Mouse (Mus musculus) hindbrain, embryonic 15.5 days (tissue): ENCODE results near the gene Gm20605. TPM values are rescaled to one million over a fixed set of nuclear protein-coding genes. Genes with fewer than 3 reads are reported as not detected.
A peak's percentile ranks its signal among the peaks of the same experiment; 100 is the strongest.

Source experiments
- ATAC-seq: fragments of 200-750 bp; cut with Nextera tagmentation; 2 replicates; pipeline ENCODE4 v1.8.0; 2017; ENCODE audit warnings: low read depth, moderate number of reproducible peaks, moderate TSS enrichment; ENCODE audit not compliant: low FRiP score
- H3K27ac ChIP-seq: fragments of 300-500 bp; sonication (generic); replicated peaks from 2 replicates; pipeline ENCODE4 v1.5.1; 2015; ENCODE audit warnings: mild to moderate bottlenecking, inconsistent platforms
- H3K27me3 ChIP-seq: fragments of 300-500 bp; sonication (generic); 2 replicates; pipeline ENCODE4 v1.6.1; 2015; ENCODE audit warnings: control low read depth, inconsistent platforms
- H3K36me3 ChIP-seq: fragments of 300-500 bp; sonication (generic); 2 replicates; pipeline ENCODE4 v1.6.1; 2015; ENCODE audit warnings: control low read depth, inconsistent platforms
- H3K4me1 ChIP-seq: fragments of 300-500 bp; sonication (generic); replicated peaks from 2 replicates; pipeline ENCODE4 v1.6.1; 2015; ENCODE audit warnings: control low read depth, inconsistent platforms
- H3K4me2 ChIP-seq: fragments of 300-500 bp; sonication (generic); 2 replicates; pipeline ENCODE4 v1.6.1; 2015; ENCODE audit warnings: moderate library complexity, mild to moderate bottlenecking, inconsistent platforms
- H3K4me3 ChIP-seq: fragments of 300-500 bp; sonication (generic); 2 replicates; pipeline ENCODE4 v1.5.1; 2015; ENCODE audit warnings: mild to moderate bottlenecking, inconsistent platforms
- H3K9ac ChIP-seq: fragments of 300-500 bp; sonication (generic); 2 replicates; pipeline ENCODE4 v1.6.1; 2015; ENCODE audit warnings: inconsistent platforms
- H3K9me3 ChIP-seq: fragments of 300-500 bp; sonication (generic); 2 replicates; pipeline ENCODE4 v1.6.1; 2016; ENCODE audit warnings: control low read depth, inconsistent platforms
- WGBS: fragments of 180-500 bp; shearing (Covaris S2); methylation state at CpG from one replicate; pipeline ENCODE4 v1.1.7; 2015; 5-methylcytosine and 5-hydroxymethylcytosine counted together
- polyA plus RNA-seq: library from polyadenylated mRNA; unstranded; fragments of >200 nt; fragmentation: Nextera tagmentation; extraction: Ambion mirVana; gene quantifications from 2 replicates; pipeline ENCODE4 v1.2.1, GENCODE M21; 2015

Gene Gm20605
- 7.4 and 9.2 TPM in 2 replicates for polyA plus RNA-seq

GRCm38 (mm10) chr5:137628498-137629305 is at the start of gene Gm20605, which contains the start of the genes Fbxo24 and Lrch4:
Gene Gm20605 (plus strand): TSS chr5:137629175.
Gene Fbxo24 (minus strand): TSS chr5:137629002.
Gene Lrch4 (plus strand): TSS chr5:137629121.
- H3K27me3 ChIP-seq, result no peaks in the 10 kb centered on the region
- H3K9me3 ChIP-seq, result no peaks in the 10 kb centered on the region
- H3K4me1 ChIP-seq, result peaks cover 45% of the 10 kb centered on the region
- peak within 1 kb of the TSS; percentile 95 for H3K4me2 ChIP-seq
- H3K4me3 ChIP-seq, result peak within 1 kb of the TSS; percentile 83
- H3K36me3 ChIP-seq, result no peaks in the 10 kb centered on the region
- peak within 1 kb of the TSS; percentile 90 for H3K27ac ChIP-seq
- WGBS, result under 1% methylated on average over 46 of the region's 46 CpGs
- peak; percentile 99 for ATAC-seq
- H3K9ac ChIP-seq, result peak within 1 kb of the TSS; percentile 86

DNA sequence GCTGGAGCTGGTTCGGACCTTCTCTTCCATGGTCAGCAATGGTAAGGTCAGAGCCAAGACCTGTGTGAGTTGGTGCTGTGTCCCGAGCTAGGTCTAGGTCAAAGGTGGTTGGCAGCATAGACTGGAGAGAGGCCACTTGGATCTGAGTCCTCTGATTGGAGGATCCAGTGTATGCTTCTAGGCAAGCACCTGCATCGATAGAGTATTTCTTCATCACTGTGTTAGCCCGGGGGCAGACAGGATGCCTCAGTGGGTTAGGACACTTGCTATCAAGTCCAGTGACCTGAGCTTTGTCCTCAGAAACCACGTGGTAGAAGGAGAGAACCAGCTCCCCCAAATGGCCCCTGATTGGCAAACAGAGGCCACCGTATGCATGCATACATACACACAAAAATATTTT is 48.7 kb upstream of the Gm20605 start:
- Histone ChIP-seq H3K27ac (no peak overlapping the region), H3K27me3 (no peaks in the 10 kb centered on the region), H3K4me1 (peaks cover 21% of the 10 kb centered on the region), H3K36me3 (no peaks in the 10 kb centered on the region), H3K9ac (no peak overlapping the region), H3K4me2 (no peak overlapping the region), H3K9me3 (no peaks in the 10 kb centered on the region), H3K4me3 (no peak overlapping the region)
- WGBS, result 88% methylated on average over 6 of the region's 6 CpGs
- ATAC-seq, result no peak

DNA sequence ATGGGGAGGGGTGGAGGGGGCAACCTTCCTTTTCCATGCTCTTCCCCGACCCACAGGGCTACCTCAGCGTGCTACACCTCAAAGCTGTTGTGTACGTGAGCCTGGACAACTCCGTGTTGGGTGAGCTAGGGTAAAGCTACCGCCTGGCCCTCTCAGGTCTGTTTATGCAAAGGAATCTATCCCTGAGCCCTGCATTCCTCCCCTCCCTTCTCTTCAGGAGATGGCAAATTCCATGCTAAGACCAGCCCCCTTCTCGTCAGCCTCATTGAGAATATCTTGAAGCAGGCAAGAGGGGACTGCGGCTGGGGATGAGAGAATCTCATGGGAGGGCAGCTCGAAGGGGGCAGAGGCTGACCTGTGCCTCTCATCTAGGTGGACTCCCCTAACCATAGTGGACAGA is 46.3 kb upstream of the Gm20605 start:
- peaks cover 21% of the 10 kb centered on the region for H3K4me1 ChIP-seq
- H3K4me2 ChIP-seq, result peak overlapping the region; percentile 67
- no peaks in the 10 kb centered on the region for H3K27me3 ChIP-seq
- H3K27ac ChIP-seq, result peak overlapping the region; percentile 86
- no peak for ATAC-seq
- peak overlapping the region; percentile 41 for H3K4me3 ChIP-seq
- H3K9ac ChIP-seq, result peak overlapping the region; percentile 50; the same call in 1 of the 2 replicates
- 41% methylated on average over 8 of the region's 8 CpGs for WGBS
- H3K36me3 ChIP-seq, result no peaks in the 10 kb centered on the region
- no peaks in the 10 kb centered on the region for H3K9me3 ChIP-seq

DNA sequence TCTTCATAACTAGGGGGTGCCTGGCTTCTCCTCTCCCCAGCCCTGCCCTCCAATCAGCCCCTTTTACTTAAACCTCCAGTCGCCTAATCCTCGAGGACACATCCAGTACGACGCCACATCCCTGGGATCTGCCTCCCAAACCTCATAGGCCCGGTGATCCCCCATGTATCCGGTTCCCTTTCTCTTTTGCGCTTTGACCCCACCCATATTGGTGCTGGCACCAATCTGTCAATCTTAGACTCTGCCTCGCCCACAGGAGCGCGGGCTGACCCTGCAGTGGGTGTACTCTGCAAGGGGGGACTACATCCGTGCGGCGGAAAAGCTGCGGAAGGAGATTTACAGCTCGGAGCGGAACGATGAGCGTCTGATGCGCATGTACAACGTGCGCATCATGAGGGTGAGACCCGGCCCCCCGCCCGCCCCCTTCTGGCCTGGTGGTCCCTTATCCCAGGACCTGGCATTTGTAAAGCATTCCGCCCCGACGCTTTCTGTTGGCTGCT is 45.3 kb upstream of the Gm20605 start:
- no peaks in the 10 kb centered on the region for H3K36me3 ChIP-seq
- no peaks in the 10 kb centered on the region for H3K9me3 ChIP-seq
- peak overlapping the region; percentile 86 for H3K27ac ChIP-seq
- peak overlapping the region; percentile 50 for H3K9ac ChIP-seq
- no peaks in the 10 kb centered on the region for H3K27me3 ChIP-seq
- peak; percentile 90 for ATAC-seq
- H3K4me3 ChIP-seq, result peak overlapping the region; percentile 41
- peak overlapping the region; percentile 67 for H3K4me2 ChIP-seq
- 21% methylated on average over 27 of the region's 27 CpGs for WGBS
- H3K4me1 ChIP-seq, result peaks cover 21% of the 10 kb centered on the region

GRCm38 (mm10) chr5:137584976-137585375 is 44.0 kb upstream of the Gm20605 start:
- peaks cover 21% of the 10 kb centered on the region for H3K4me1 ChIP-seq
- no peaks in the 10 kb centered on the region for H3K27me3 ChIP-seq
- H3K9me3 ChIP-seq, result no peaks in the 10 kb centered on the region
- no peak overlapping the region for H3K9ac ChIP-seq
- H3K27ac ChIP-seq, result no peak overlapping the region
- H3K36me3 ChIP-seq, result no peaks in the 10 kb centered on the region
- WGBS, result 34% methylated on average over 8 of the region's 8 CpGs
- no peak for ATAC-seq
- no peak overlapping the region for H3K4me3 ChIP-seq
- no peak overlapping the region for H3K4me2 ChIP-seq

GRCm38 (mm10) chr5:137590507-137590906 is 38.5 kb upstream of the Gm20605 start:
- H3K4me1 ChIP-seq, result no peaks in the 10 kb centered on the region
- H3K36me3 ChIP-seq, result no peaks in the 10 kb centered on the region
- no peaks in the 10 kb centered on the region for H3K27me3 ChIP-seq
- H3K9me3 ChIP-seq, result no peaks in the 10 kb centered on the region
- no peak overlapping the region for H3K9ac ChIP-seq
- H3K4me3 ChIP-seq, result no peak overlapping the region
- ATAC-seq, result no peak
- WGBS, result 80% methylated on average over 5 of the region's 5 CpGs
- no peak overlapping the region for H3K27ac ChIP-seq
- no peak overlapping the region for H3K4me2 ChIP-seq

DNA sequence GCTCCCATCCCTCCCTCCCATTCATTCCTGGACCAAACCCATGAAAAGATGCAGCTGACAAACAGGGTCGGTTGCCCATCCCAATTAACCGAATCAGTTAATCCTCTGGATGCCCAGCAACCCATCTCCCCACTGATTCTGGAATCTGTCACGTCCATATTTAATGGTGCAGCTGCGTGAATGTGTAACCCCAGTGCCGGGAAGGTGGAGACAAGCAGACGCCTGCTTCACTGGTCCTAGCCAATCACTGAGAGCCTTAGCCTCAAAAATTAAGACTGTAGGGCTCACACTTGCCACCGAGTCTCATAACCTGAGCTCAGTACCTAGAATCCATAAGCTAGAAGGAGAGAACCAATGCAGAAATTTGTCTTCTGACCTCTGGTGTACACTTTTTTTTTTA is 33.1 kb upstream of the Gm20605 start:
- Histone ChIP-seq H3K9ac (no peak overlapping the region), H3K9me3 (no peaks in the 10 kb centered on the region), H3K36me3 (no peaks in the 10 kb centered on the region), H3K27ac (no peak overlapping the region), H3K27me3 (no peaks in the 10 kb centered on the region), H3K4me2 (no peak overlapping the region), H3K4me3 (no peak overlapping the region), H3K4me1 (peaks cover 16% of the 10 kb centered on the region)
- ATAC-seq, result no peak
- 57% methylated on average over 7 of the region's 7 CpGs for WGBS

DNA sequence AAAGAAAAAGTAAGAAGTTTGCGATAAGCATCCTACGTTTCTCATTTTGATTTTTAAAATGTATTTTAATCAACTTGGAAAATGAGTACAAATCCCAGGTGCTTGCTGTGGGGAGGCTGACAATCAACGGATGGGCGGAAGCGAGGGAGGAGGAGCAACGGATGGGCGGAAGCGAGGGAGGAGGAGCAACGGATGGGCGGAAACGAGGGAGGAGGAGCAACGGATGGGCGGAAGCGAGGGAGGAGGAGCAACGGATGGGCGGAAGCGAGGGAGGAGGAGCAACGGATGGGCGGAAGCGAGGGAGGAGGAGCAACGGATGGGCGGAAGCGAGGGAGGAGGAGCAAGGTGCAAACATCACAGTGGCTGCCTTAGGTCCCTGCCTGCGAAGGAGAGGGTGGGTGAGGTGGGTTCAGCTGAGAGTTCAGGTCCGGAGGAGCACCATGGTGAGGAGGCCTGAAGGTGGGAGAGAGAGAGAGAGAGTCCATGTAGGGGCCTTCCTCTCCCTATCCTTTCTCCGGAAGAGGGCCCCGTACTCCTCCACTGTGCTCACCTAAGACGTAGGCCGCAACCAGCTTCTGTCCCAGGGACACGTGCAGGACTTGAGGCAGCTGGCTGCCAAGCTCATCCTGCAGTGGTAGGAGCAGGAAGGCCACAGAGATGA is 32.2 kb upstream of the Gm20605 start:
- peak overlapping the region; percentile 8; the same call in 1 of the 2 replicates for H3K4me3 ChIP-seq
- no peaks in the 10 kb centered on the region for H3K9me3 ChIP-seq
- H3K4me2 ChIP-seq, result peak overlapping the region; percentile 35
- no peak overlapping the region for H3K27ac ChIP-seq
- no peak for ATAC-seq
- H3K4me1 ChIP-seq, result peaks cover 20% of the 10 kb centered on the region
- no peak overlapping the region for H3K9ac ChIP-seq
- 38% methylated on average over 21 of the region's 30 CpGs for WGBS
- H3K36me3 ChIP-seq, result no peaks in the 10 kb centered on the region
- H3K27me3 ChIP-seq, result no peaks in the 10 kb centered on the region

DNA sequence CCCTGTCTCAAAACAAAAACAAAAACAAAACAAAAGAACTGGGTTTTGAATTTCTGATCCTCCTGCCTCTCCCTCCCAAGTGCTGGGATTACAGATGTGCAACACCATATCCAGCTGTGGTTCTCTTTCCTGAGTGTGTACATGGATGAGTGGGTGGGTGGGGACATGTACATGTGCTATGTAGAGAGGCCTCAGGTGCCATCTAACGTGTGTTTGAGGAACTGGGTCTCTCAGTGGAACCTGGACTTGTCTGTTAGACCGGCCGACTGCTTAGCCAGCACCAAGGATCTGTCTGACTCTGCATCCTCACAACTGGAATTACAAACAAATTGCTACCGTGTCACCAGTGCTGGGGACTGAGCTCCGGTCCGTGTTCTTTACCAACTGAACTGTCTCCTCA is 31.4 kb upstream of the Gm20605 start:
- Histone ChIP-seq H3K27me3 (no peaks in the 10 kb centered on the region), H3K9ac (no peak overlapping the region), H3K27ac (no peak overlapping the region), H3K9me3 (no peaks in the 10 kb centered on the region), H3K36me3 (no peaks in the 10 kb centered on the region), H3K4me2 (no peak overlapping the region), H3K4me3 (no peak overlapping the region), H3K4me1 (peaks cover 26% of the 10 kb centered on the region)
- WGBS, result 96% methylated on average over 6 of the region's 6 CpGs
- no peak for ATAC-seq

DNA sequence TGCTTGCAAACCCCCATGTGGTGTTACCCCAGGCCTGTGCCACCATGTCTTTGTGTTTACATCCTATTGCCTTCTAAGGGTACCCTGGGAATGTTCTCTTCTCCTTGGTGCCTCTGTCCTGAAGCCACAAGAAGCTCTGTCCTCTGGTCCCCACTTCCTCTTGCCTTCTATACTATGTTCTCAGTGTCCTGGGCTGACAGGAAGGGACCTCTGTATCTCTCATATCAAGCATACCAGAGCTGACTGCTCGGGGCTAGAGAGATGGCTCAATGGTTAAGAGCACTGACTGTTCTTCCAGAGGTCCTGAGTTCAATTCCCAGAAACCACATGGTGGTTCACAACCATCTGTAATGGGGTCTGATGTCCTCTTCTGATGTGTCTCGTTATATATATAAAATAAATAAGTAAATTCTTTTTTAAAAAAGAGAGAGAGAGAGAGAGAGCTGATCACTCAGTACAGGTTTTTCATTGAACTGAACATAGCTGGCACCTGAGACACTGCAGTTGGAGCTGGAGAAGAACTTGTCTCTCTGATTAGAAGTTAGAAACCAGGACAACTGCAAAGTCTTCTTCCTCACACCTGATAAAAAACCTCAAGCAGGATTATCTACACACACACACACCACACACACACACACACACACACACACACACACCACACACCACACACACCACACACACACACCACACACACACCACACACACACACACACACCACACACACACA is 30.7 kb upstream of the Gm20605 start:
- Histone ChIP-seq H3K27ac (no peak overlapping the region), H3K27me3 (no peaks in the 10 kb centered on the region), H3K4me1 (peaks cover 27% of the 10 kb centered on the region), H3K4me3 (no peak overlapping the region), H3K4me2 (no peak overlapping the region), H3K9ac (no peak overlapping the region), H3K9me3 (no peaks in the 10 kb centered on the region), H3K36me3 (no peaks in the 10 kb centered on the region)
- WGBS, result 77% methylated on average over 2 of the region's 2 CpGs
- ATAC-seq, result no peak

- no peak for ATAC-seq
- H3K27ac ChIP-seq, result no peak overlapping the region; the same call in 1 of the 2 replicates
- WGBS, result 70% methylated on average over 9 of the region's 9 CpGs
Measured at GRCm38 (mm10) chr5:137599600-137599999, 29.4 kb upstream of the Gm20605 start.

More at GRCm38 (mm10) chr5:137599600-137599999, 29.4 kb upstream of the Gm20605 start:
- Histone ChIP-seq H3K36me3 (no peaks in the 10 kb centered on the region), H3K4me2 (peak overlapping the region; percentile 97), H3K4me3 (peak overlapping the region; percentile 87), H3K4me1 (peaks cover 27% of the 10 kb centered on the region), H3K27me3 (no peaks in the 10 kb centered on the region), H3K9ac (peak overlapping the region; percentile 91), H3K9me3 (no peaks in the 10 kb centered on the region)
